Mouse (Mus musculus) hindbrain, embryonic 11.5 days (tissue): ENCODE results near the gene Kirrel2. TPM values are rescaled to one million over a fixed set of nuclear protein-coding genes. Genes with fewer than 3 reads are reported as not detected.

Experiments
- ATAC-seq: fragments of 200-750 bp; cut with Nextera tagmentation; 2 replicates; pipeline ENCODE4 v1.8.0; 2017; ENCODE audit warnings: mild to moderate bottlenecking, moderate TSS enrichment, moderate library complexity; ENCODE audit not compliant: low FRiP score
- DNase-seq: peaks from one replicate; pipeline ENCODE4 v3.0.0-alpha.2; 2015; ENCODE audit warnings: low spot score
- H3K27ac ChIP-seq: fragments of 300-500 bp; sonication (generic); 2 replicates; pipeline ENCODE4 v1.5.1; 2014; ENCODE audit warnings: mild to moderate bottlenecking, low read depth, low read length
- H3K27me3 ChIP-seq: fragments of 300-500 bp; sonication (generic); 2 replicates; pipeline ENCODE4 v1.6.1; 2014; ENCODE audit warnings: mild to moderate bottlenecking, low read length, moderate library complexity, mixed read lengths; ENCODE audit not compliant: control insufficient read depth, insufficient read depth
- H3K36me3 ChIP-seq: fragments of 300-500 bp; sonication (generic); 2 replicates; pipeline ENCODE4 v1.6.1; 2014; ENCODE audit warnings: mild to moderate bottlenecking, low read length, moderate library complexity, mixed read lengths; ENCODE audit not compliant: control insufficient read depth, insufficient read depth
- H3K4me1 ChIP-seq: fragments of 300-500 bp; sonication (generic); replicated peaks from 2 replicates; pipeline ENCODE4 v1.6.1; 2014; ENCODE audit warnings: low read length, mixed read lengths; ENCODE audit not compliant: control insufficient read depth, insufficient read depth
- H3K4me2 ChIP-seq: fragments of 300-500 bp; sonication (generic); replicated peaks from 2 replicates; pipeline ENCODE4 v1.6.1; 2014; ENCODE audit warnings: mild to moderate bottlenecking, low read depth, low read length
- H3K4me3 ChIP-seq: fragments of 300-500 bp; sonication (generic); 2 replicates; pipeline ENCODE4 v1.5.1; 2014; ENCODE audit warnings: low read depth, low read length
- H3K9ac ChIP-seq: fragments of 300-500 bp; sonication (generic); 2 replicates; pipeline ENCODE4 v1.6.1; 2014; ENCODE audit warnings: low read depth, low read length
- H3K9me3 ChIP-seq: fragments of 300-500 bp; sonication (generic); 2 replicates; pipeline ENCODE4 v1.6.1; 2016; ENCODE audit warnings: low read length; ENCODE audit not compliant: control insufficient read depth
- WGBS: fragments of 180-500 bp; shearing (Covaris S2); extraction: QIAGEN DNeasy Blood & Tissue Kit; methylation state at CpG from one replicate; pipeline ENCODE4 v1.1.7; 2014; 5-methylcytosine and 5-hydroxymethylcytosine counted together
- polyA plus RNA-seq: library from polyadenylated mRNA; unstranded; fragments of >200 nt; fragmentation: Nextera tagmentation; extraction: Ambion mirVana; gene quantifications from 2 replicates; pipeline ENCODE4 v1.2.1, GENCODE M21; 2014

Kirrel2 gene
- polyA plus RNA-seq, 1 experiment from 2014 or later: 18.6 TPM

- H3K36me3 ChIP-seq: no peaks in the 10 kb centered on the region
- no peak for ATAC-seq
- no peak overlapping the region for H3K27ac ChIP-seq
- H3K4me3 ChIP-seq: no peak overlapping the region
- no peaks in the 10 kb centered on the region for H3K4me1 ChIP-seq
- H3K27me3 ChIP-seq: no peaks in the 10 kb centered on the region
- no peak overlapping the region for H3K9ac ChIP-seq
- H3K4me2 ChIP-seq: no peak overlapping the region
- H3K9me3 ChIP-seq: no peaks in the 10 kb centered on the region
- DNase-seq: no peak
Observed at GRCm38 (mm10) chr7:30429327-30429726, 28.2 kb downstream of the Kirrel2 start.

GRCm38 (mm10) chr7:30423071-30423641 lies 34.3 kb downstream of the Kirrel2 start:
- H3K27ac ChIP-seq: no peak overlapping the region
- 53% methylated on average over 23 of the region's 23 CpGs for WGBS
- peak overlapping the region; percentile 96 for H3K4me2 ChIP-seq
- ATAC-seq (no peak), DNase-seq (no peak)
- peak overlapping the region; percentile 51 for H3K4me3 ChIP-seq
- no peak overlapping the region for H3K9ac ChIP-seq
- H3K9me3 ChIP-seq: no peaks in the 10 kb centered on the region
- no peaks in the 10 kb centered on the region; the same call in 1 of the 2 replicates for H3K4me1 ChIP-seq
- 0 out of 2 replicates have a peak, but pooled peaks cover 2% of the 10 kb centered on the region for H3K27me3 ChIP-seq
- H3K36me3 ChIP-seq: no peaks in the 10 kb centered on the region

- WGBS: 17% methylated on average over 9 of the region's 9 CpGs
- H3K4me1 ChIP-seq: no peaks in the 10 kb centered on the region; the same call in 1 of the 2 replicates
- DNase-seq (no peak), ATAC-seq (peak; percentile 30)
- peak overlapping the region; percentile 96 for H3K4me2 ChIP-seq
- H3K9ac ChIP-seq: peak overlapping the region; percentile 62
- H3K27ac ChIP-seq: no peak overlapping the region
- no peaks in the 10 kb centered on the region for H3K9me3 ChIP-seq
- peak overlapping the region; percentile 51 for H3K4me3 ChIP-seq
- no peaks in the 10 kb centered on the region for H3K36me3 ChIP-seq
- 0 out of 2 replicates have a peak, but pooled peaks cover 2% of the 10 kb centered on the region for H3K27me3 ChIP-seq
Observed at GRCm38 (mm10) chr7:30422560-30422959, 34.9 kb downstream of the Kirrel2 start.

- no peaks in the 10 kb centered on the region for H3K36me3 ChIP-seq
- H3K9ac ChIP-seq: peak overlapping the region; percentile 62
- ATAC-seq (peak; percentile 86), DNase-seq (peak; percentile 93)
- WGBS: under 1% methylated on average over 45 of the region's 45 CpGs
- H3K4me3 ChIP-seq: peak overlapping the region; percentile 51
- no peaks in the 10 kb centered on the region for H3K9me3 ChIP-seq
- H3K27me3 ChIP-seq: 0 out of 2 replicates have a peak, but pooled peaks cover 2% of the 10 kb centered on the region
- H3K4me2 ChIP-seq: peak overlapping the region; percentile 96
- H3K27ac ChIP-seq: no peak overlapping the region
- no peaks in the 10 kb centered on the region; the same call in 1 of the 2 replicates for H3K4me1 ChIP-seq
Observed at GRCm38 (mm10) chr7:30421890-30422435, 35.5 kb downstream of the Kirrel2 start.

GRCm38 (mm10) chr7:30421175-30421889 lies 36.2 kb downstream of the Kirrel2 start, which contains the start of gene Nfkbid:
Nfkbid (plus strand) TSS chr7:30421732.
- peak within 1 kb of the TSS; percentile 51 for H3K4me3 ChIP-seq
- H3K27me3 ChIP-seq: 0 out of 2 replicates have a peak, but pooled peaks cover 2% of the 10 kb centered on the region
- no peak within 1 kb of the TSS for H3K27ac ChIP-seq
- peak within 1 kb of the TSS; percentile 96 for H3K4me2 ChIP-seq
- H3K9ac ChIP-seq: peak within 1 kb of the TSS; percentile 62
- 11% methylated on average over 31 of the region's 31 CpGs for WGBS
- DNase-seq: peak; percentile 52
- no peaks in the 10 kb centered on the region for H3K36me3 ChIP-seq
- H3K4me1 ChIP-seq: no peaks in the 10 kb centered on the region; the same call in 1 of the 2 replicates
- no peaks in the 10 kb centered on the region for H3K9me3 ChIP-seq
- peak; percentile 17; the same call in 1 of the 2 replicates for ATAC-seq

- DNase-seq (no peak), ATAC-seq (no peak)
- no peak overlapping the region for H3K27ac ChIP-seq
- H3K9ac ChIP-seq: no peak overlapping the region
- H3K4me1 ChIP-seq: no peaks in the 10 kb centered on the region; the same call in 1 of the 2 replicates
- H3K4me3 ChIP-seq: no peak overlapping the region
- H3K36me3 ChIP-seq: no peaks in the 10 kb centered on the region
- no peak overlapping the region for H3K4me2 ChIP-seq
- H3K9me3 ChIP-seq: no peaks in the 10 kb centered on the region
- 0 out of 2 replicates have a peak, but pooled peaks cover 2% of the 10 kb centered on the region for H3K27me3 ChIP-seq
- 90% methylated on average over 3 of the region's 3 CpGs for WGBS
Observed at GRCm38 (mm10) chr7:30420673-30421072, 36.8 kb downstream of the Kirrel2 start.

GRCm38 (mm10) chr7:30419561-30420499 lies 37.7 kb downstream of the Kirrel2 start, which contains the start of gene Hcst:
Hcst (minus strand) TSS chr7:30419854.
- H3K4me3 ChIP-seq: no peak within 1 kb of the TSS
- DNase-seq (no peak), ATAC-seq (no peak)
- no peaks in the 10 kb centered on the region for H3K9me3 ChIP-seq
- H3K9ac ChIP-seq: no peak within 1 kb of the TSS
- WGBS: 78% methylated on average over 10 of the region's 10 CpGs
- no peaks in the 10 kb centered on the region for H3K36me3 ChIP-seq
- 0 out of 2 replicates have a peak, but pooled peaks cover 2% of the 10 kb centered on the region for H3K27me3 ChIP-seq
- no peaks in the 10 kb centered on the region; the same call in 1 of the 2 replicates for H3K4me1 ChIP-seq
- no peak within 1 kb of the TSS for H3K4me2 ChIP-seq
- H3K27ac ChIP-seq: no peak within 1 kb of the TSS

GRCm38 (mm10) chr7:30417856-30418255 lies 39.6 kb downstream of the Kirrel2 start:
- no peaks in the 10 kb centered on the region for H3K9me3 ChIP-seq
- 82% methylated on average over 9 of the region's 9 CpGs for WGBS
- no peaks in the 10 kb centered on the region; the same call in 1 of the 2 replicates for H3K4me1 ChIP-seq
- DNase-seq (no peak), ATAC-seq (no peak)
- no peak overlapping the region for H3K4me2 ChIP-seq
- no peak overlapping the region for H3K4me3 ChIP-seq
- no peak overlapping the region for H3K9ac ChIP-seq
- no peaks in the 10 kb centered on the region for H3K36me3 ChIP-seq
- H3K27me3 ChIP-seq: no peaks in the 10 kb centered on the region
- no peak overlapping the region for H3K27ac ChIP-seq
